Mouse (Mus musculus) heart, adult 2 months (tissue): ENCODE measurements around the gene Klhl23. TPM values are rescaled to one million over a fixed set of nuclear protein-coding genes. Genes with fewer than 3 reads are reported as not detected.
A peak's percentile ranks its signal among the peaks of the same experiment; 100 is the strongest.
"Not testable (repeated sequence)": the region's sequence is repeated elsewhere in the genome, so short reads cannot be mapped to it uniquely, and the experiment has no call there.

ENCODE experiments used
- DNase-seq, 2 experiments: peaks; one replicate each; pipeline ENCODE4 v3.0.0; 2021
- H3K27ac ChIP-seq: fragments of 200-600 bp; 2 replicates; pipeline ENCODE4 v1.8.1; 2022
- H3K27me3 ChIP-seq: fragments of 200-500 bp; 2 replicates; pipeline ENCODE4 v1.6.1; 2012; ENCODE audit warnings: mild to moderate bottlenecking, low read length, inconsistent platforms, mixed read lengths; ENCODE audit not compliant: control insufficient read depth, insufficient read depth
- H3K36me3 ChIP-seq: fragments of 200-500 bp; 2 replicates; pipeline ENCODE4 v1.6.1; 2012; ENCODE audit warnings: low read length, inconsistent platforms; ENCODE audit not compliant: control insufficient read depth, insufficient read depth
- H3K4me1 ChIP-seq: fragments of 200-500 bp; 2 replicates; pipeline ENCODE4 v1.6.1; 2011; ENCODE audit warnings: low read length; ENCODE audit not compliant: control insufficient read depth, insufficient read depth
- H3K4me3 ChIP-seq: fragments of 200-600 bp; 2 replicates; pipeline ENCODE4 v1.8.1; 2022
- H3K79me2 ChIP-seq: fragments of 200-500 bp; replicated peaks from 2 replicates; pipeline ENCODE4 v1.6.1; 2012; ENCODE audit warnings: mild to moderate bottlenecking, inconsistent platforms, low read length, moderate library complexity, mixed read lengths; ENCODE audit not compliant: control insufficient read depth, insufficient read depth
- H3K9ac ChIP-seq: fragments of 200-500 bp; 2 replicates; pipeline ENCODE4 v1.6.1; 2012; ENCODE audit warnings: low read depth, mild to moderate bottlenecking, control low read depth, inconsistent platforms, low read length, mixed read lengths
- CTCF ChIP-seq: fragments of 200-600 bp; IDR thresholded peaks from 2 replicates; pipeline ENCODE4 v1.8.1; 2022; ENCODE audit warnings: antibody characterized with exemption, mild to moderate bottlenecking, moderate library complexity
- EP300 ChIP-seq: fragments of 200-500 bp; IDR thresholded peaks from 2 replicates; pipeline ENCODE4 v1.6.1; 2011; ENCODE audit warnings: low read depth, low read length, control low read depth; ENCODE audit not compliant: insufficient read depth
- POLR2A ChIP-seq: fragments of 200-500 bp; IDR thresholded peaks from 2 replicates; pipeline ENCODE4 v1.6.1; 2011; ENCODE audit warnings: mild to moderate bottlenecking, low read depth, low read length, control low read depth; ENCODE audit not compliant: insufficient read depth
- WGBS: fragments of 180-500 bp; shearing (Covaris S2); methylation state at CpG from one replicate; pipeline ENCODE4 v1.1.7; 2018; 5-methylcytosine and 5-hydroxymethylcytosine counted together
- intact Hi-C: fragments of 180-260 bp; cut with DNase I; formaldehyde crosslinking; loops from one replicate; pipeline ENCODE4 v1.15.1; 2025
- polyA plus RNA-seq: library from polyadenylated mRNA; depleted of rRNA; stranded (reverse); fragments of >200 nt; gene quantifications from 2 replicates; pipeline ENCODE4 v1.2.3, GENCODE M21; 2012
- total RNA-seq, 2 experiments: library from RNA; stranded (reverse); gene quantifications; 2 replicates each; pipeline ENCODE4 v1.2.3; 2021

The Klhl23 gene
- total and polyA plus RNA-seq, 3 experiments = 10.3 to 32.3 (median 31.8) TPM

DNA sequence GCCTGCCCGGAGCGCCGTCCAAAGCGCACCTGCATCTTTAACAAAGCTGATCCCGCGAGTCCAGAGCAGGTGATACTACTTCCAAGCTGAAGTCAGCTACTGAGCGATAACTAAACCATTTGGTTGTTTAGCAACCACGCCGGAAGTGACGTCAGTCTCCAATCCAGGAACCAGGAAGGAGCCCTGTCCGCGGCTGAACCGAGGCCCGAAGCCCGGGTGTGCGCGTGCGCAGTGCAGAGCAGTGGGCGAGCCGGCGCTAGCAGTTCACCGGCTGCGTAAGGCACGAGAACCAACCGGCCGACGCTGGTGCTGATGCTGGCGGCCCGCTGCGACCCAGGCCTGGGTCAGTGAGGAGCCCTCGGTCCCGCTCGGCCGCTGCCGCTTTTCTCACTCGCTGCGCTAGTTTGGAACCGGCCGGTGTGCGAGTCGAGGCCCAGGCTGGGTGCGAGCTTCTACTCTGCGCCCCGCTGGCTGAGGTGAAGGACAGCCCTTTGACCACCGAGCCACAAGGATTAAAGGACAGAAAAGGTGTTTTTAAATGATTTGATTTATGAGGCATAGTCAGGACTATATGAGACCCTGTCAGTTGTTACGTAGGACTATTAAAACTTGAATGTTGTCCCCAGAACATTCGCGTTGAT, 32.2 kb upstream of the Klhl23 start, which contains the start of the genes Ccdc173 and Phospho2:
Gene Ccdc173, minus strand, starts transcription at position 147 of the 641 bp plus-strand sequence.
Gene Phospho2, plus strand, starts transcription at position 195 of the 641 bp plus-strand sequence.
- H3K9ac ChIP-seq = peak within 1 kb of the TSS; percentile 91
- peak within 1 kb of the TSS; percentile 84 for H3K27ac ChIP-seq
- no peaks in the 10 kb centered on the region for H3K27me3 ChIP-seq
- intact Hi-C loops = loop anchor here (2.0 to 5.0 kb wide), 2 partner anchors 67 to 152 kb away; partner anchors contain the start of gene Ppig
- DNase-seq = peak; percentile 96 to 98
- peaks cover 2% of the 10 kb centered on the region for H3K4me1 ChIP-seq
- peak within 1 kb of the TSS; percentile 86 for H3K4me3 ChIP-seq
- TF ChIP-seq EP300 (0 out of 2 replicates have a peak, but pooled peaks have one; percentile 22), CTCF (no peak), POLR2A (peak; percentile 81)
- WGBS = 1% methylated on average over 48 of the region's 48 CpGs
- H3K79me2 ChIP-seq = no peaks in the 10 kb centered on the region
- H3K36me3 ChIP-seq = peaks cover 4% of the 10 kb centered on the region

DNA sequence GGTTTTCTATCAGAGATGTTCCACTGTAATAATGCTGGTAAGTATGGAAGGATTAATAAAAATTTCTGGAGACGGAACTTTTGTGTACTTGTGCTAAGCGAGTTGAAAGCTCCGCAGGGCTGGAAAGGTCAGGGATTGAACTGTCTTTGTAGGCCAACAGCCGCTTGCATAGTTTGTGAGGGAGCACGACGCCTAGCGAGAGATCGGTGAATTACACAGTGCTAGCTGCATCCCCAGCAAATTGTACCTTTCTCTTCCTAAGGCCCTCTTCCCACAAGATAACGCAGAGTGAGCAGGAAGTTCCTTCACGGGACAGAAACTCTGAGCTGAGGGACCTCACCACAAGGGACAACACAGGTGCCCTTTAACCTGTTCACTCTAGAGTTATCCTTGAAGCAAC, 31.5 kb upstream of the Klhl23 start:
- Histone ChIP-seq H3K79me2 (no peaks in the 10 kb centered on the region), H3K27ac (peak overlapping the region; percentile 84), H3K4me3 (peak overlapping the region; percentile 86), H3K4me1 (peaks cover 2% of the 10 kb centered on the region), H3K9ac (no peak overlapping the region), H3K36me3 (peaks cover 4% of the 10 kb centered on the region), H3K27me3 (no peaks in the 10 kb centered on the region)
- intact Hi-C loops = no loop called here
- peak; percentile 86 to 89 for DNase-seq
- 1% methylated on average over 10 of the region's 10 CpGs for WGBS
- peak; percentile 95 for TF ChIP-seq CTCF
- TF ChIP-seq EP300 = 0 out of 2 replicates have a peak, but pooled peaks have one; percentile 55
- no peak for TF ChIP-seq POLR2A

DNA sequence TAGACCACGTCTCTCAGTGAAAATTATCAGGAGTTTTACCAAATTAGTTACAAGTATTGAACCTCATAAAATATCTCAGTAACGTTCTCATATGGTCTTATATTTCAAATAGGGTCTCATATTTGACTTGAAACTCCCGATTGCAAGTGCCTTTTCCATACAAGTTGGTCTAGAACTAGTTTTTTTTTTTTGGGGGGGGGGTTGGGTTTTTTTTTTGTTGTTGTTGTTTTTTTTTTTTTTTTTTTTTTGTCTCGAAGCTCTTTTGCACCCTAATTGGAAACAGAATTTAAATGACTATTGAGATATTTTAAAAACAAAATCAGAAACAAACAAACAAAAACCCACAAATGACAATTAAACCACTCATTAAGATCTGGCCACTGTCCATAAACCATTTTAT, 31.0 kb upstream of the Klhl23 start:
- Histone ChIP-seq H3K27ac (no peak overlapping the region; the same call in 1 of the 2 replicates), H3K36me3 (peaks cover 4% of the 10 kb centered on the region), H3K9ac (no peak overlapping the region), H3K4me3 (no peak overlapping the region), H3K4me1 (peaks cover 2% of the 10 kb centered on the region), H3K79me2 (no peaks in the 10 kb centered on the region), H3K27me3 (no peaks in the 10 kb centered on the region)
- TF ChIP-seq EP300 = no peak
- no peak for TF ChIP-seq POLR2A
- TF ChIP-seq CTCF = no peak
- intact Hi-C loops = no loop called here
- WGBS = 68% methylated on average over 4 of the region's 4 CpGs
- DNase-seq = no peak

DNA sequence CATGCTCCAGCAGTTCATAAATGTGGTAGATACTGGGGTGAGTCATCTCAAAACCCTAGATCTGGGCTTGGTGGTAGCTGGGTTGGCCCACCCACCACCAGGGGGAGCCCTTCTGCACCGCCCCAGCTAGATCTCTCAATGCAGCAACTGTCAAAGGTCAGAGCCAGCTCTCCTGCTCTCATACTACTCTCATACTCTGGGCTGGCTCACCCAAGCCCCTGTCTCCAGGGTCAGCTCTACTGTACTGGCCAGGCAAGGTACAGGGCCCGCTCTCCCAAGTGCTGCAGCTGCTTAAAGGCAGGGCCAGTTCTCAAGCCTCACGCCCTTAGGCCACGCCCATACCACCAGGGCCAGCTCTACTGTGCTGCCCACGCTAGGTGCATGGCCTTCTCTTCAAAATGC, 18.8 kb upstream of the Klhl23 start:
- no peak for TF ChIP-seq EP300
- peak; percentile 99 for TF ChIP-seq CTCF
- H3K9ac ChIP-seq = no peak overlapping the region
- peak overlapping the region; percentile 38 for H3K4me3 ChIP-seq
- intact Hi-C loops = loop anchor here (2.0 kb wide), 1 partner anchor 58 kb away; the partner anchor contains the start of gene Ssb
- DNase-seq = peak; percentile 78 to 84
- no peaks in the 10 kb centered on the region for H3K4me1 ChIP-seq
- H3K27me3 ChIP-seq = no peaks in the 10 kb centered on the region
- no peaks in the 10 kb centered on the region for H3K79me2 ChIP-seq
- 53% methylated on average over 5 of the region's 5 CpGs for WGBS
- no peaks in the 10 kb centered on the region for H3K36me3 ChIP-seq
- no peak overlapping the region for H3K27ac ChIP-seq

DNA sequence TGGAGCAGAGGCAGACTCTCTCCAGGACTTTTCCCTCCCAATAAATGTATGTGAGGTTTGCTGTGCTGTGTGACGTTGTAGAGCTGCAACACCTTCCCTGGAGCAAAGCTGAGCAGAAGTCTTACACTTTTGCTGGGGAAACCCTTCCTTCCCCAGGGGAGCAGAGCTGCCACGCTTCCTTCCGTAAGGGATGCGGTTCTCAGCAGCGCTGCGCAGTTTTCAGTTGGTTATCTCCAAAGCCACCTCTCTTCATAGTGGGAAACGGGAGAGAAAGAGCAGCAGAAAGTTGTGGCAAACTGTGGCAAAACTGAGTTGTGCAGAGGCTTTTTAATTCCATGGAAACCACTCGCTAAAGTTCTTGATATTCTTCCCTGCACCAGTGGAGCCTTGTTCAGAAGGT, 18.0 kb upstream of the Klhl23 start:
- Histone ChIP-seq H3K4me3 (no peak overlapping the region), H3K27ac (no peak overlapping the region), H3K27me3 (no peaks in the 10 kb centered on the region), H3K9ac (no peak overlapping the region), H3K79me2 (no peaks in the 10 kb centered on the region), H3K36me3 (no peaks in the 10 kb centered on the region), H3K4me1 (no peaks in the 10 kb centered on the region)
- DNase-seq = no peak
- intact Hi-C loops = loop anchor here (2.0 kb wide), 1 partner anchor 57 kb away; the partner anchor contains the start of gene Ssb
- TF ChIP-seq POLR2A (no peak), EP300 (no peak), CTCF (no peak)
- WGBS = 50% methylated on average over 8 of the region's 8 CpGs

DNA sequence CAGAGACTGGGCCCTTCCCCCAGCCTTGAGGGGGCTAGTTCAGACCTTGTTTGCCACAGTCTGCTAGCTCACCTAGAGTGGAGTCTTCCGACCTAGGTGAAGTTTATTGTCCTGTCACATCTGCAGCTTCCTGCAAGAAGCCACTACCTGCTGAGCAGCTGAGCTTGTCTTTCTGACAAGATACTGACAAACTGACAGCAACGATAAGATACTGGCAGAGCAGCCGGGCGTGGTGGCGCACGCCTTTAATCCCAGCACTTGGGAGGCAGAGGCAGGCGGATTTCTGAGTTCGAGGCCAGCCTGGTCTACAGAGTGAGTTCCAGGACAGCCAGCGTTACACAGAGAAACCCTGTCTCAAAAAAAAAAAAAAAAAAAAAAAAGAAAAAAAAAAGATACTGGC, 17.1 kb upstream of the Klhl23 start:
- H3K27ac ChIP-seq, intact Hi-C loops, H3K4me1 ChIP-seq, H3K79me2 ChIP-seq, H3K4me3 ChIP-seq, H3K9ac ChIP-seq, H3K36me3 ChIP-seq, DNase-seq, H3K27me3 ChIP-seq: not testable (repeated sequence)
- 78% methylated on average over 9 of the region's 9 CpGs for WGBS
